Mouse (Mus musculus): ENCODE measurements at regions not wholly inside any gene's neighbourhood (a gene's known extent, or its start where the extent isn't known, plus 50 kb on each side); places are given as distances from the start of the nearest gene placed in this dataset.

- DNase-seq, result no peak
Observed at GRCm38 (mm10) chr1:61137210-61137885, 159.6 kb downstream of the Icos start.

GRCm38 (mm10) chr1:61137954-61138353, 160.2 kb downstream of the Icos start:
- no peak for DNase-seq

- peak; percentile 53 for DNase-seq
Observed at GRCm38 (mm10) chr1:61139291-61139983, 161.7 kb downstream of the Icos start.

GRCm38 (mm10) chr1:61139984-61140648, 162.4 kb downstream of the Icos start:
- no peak for DNase-seq

- DNase-seq, result no peak
Observed at GRCm38 (mm10) chr1:61140870-61141591, 163.3 kb downstream of the Icos start.

- DNase-seq, result no peak
Observed at GRCm38 (mm10) chr1:61141592-61141930, 163.8 kb downstream of the Icos start.

- no peak for DNase-seq
Observed at GRCm38 (mm10) chr1:61141952-61142351, 164.2 kb downstream of the Icos start.

GRCm38 (mm10) chr1:61143030-61143753, 165.5 kb downstream of the Icos start:
- DNase-seq, result no peak

- no peak for DNase-seq
Observed at GRCm38 (mm10) chr1:61143754-61144066, 166.0 kb downstream of the Icos start.

- no peak for DNase-seq
Observed at GRCm38 (mm10) chr1:61145013-61145412, 167.3 kb downstream of the Icos start.

- DNase-seq, result no peak
Observed at GRCm38 (mm10) chr1:61145572-61145971, 167.8 kb downstream of the Icos start.

GRCm38 (mm10) chr1:61146222-61146723, 168.5 kb downstream of the Icos start:
- no peak for DNase-seq

- no peak for DNase-seq
Observed at GRCm38 (mm10) chr1:61151742-61152141, 174.0 kb downstream of the Icos start.

GRCm38 (mm10) chr1:61152157-61152556, 174.4 kb downstream of the Icos start:
- DNase-seq, result no peak

- no peak for DNase-seq
Observed at GRCm38 (mm10) chr1:61154216-61154615, 176.5 kb downstream of the Icos start.

GRCm38 (mm10) chr1:61157271-61157670, 179.5 kb downstream of the Icos start:
- peak; percentile 32 for DNase-seq

- no peak for DNase-seq
Observed at GRCm38 (mm10) chr1:61160505-61160904, 182.8 kb downstream of the Icos start.

GRCm38 (mm10) chr1:61164271-61164670, 186.5 kb downstream of the Icos start:
- no peak for DNase-seq

- no peak for DNase-seq
Observed at GRCm38 (mm10) chr1:61171941-61172340, 194.2 kb downstream of the Icos start.

- no peak for DNase-seq
Observed at GRCm38 (mm10) chr1:61172946-61173345, 195.2 kb downstream of the Icos start.

GRCm38 (mm10) chr1:61175239-61175638, 197.5 kb downstream of the Icos start:
- DNase-seq, result no peak

- DNase-seq, result no peak
Observed at GRCm38 (mm10) chr1:61179461-61179860, 201.7 kb downstream of the Icos start.

Measured in adrenal gland, postnatal 10 days (tissue).